Mouse (Mus musculus): ENCODE data around the gene Blnk. TPM values are rescaled to one million over a fixed set of nuclear protein-coding genes. Genes with fewer than 3 reads are reported as not detected.

Blnk gene
- polyA plus RNA-seq, 1 experiment from 2014 or later = 0.62 TPM

DNA sequence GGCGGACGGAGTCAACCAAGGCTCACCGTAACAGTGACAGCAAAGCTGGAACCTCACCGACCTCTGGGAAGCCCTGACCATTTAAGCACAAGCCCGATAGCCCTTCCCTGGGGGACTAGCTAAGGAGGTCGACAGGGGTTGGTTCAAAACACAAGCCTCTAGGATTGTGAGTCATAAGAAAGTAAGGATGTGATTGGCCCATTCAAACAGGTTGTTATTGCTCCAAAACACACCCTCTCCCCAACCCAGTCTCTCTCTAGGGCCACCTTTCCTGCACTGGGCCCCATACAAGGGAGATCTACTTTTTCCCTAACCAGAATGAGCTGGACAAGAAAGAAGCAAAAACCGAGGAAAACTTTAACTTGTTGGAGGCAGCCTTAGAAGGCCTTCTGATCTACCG is 59.0 kb downstream of the Blnk start:
- peaks cover 8% of the 10 kb centered on the region; the same call in 1 of the 2 replicates for H3K9me3 ChIP-seq (replicated peaks)
- no peak overlapping the region for H3K4me2 ChIP-seq (replicated peaks)
- WGBS = 35% methylated on average over 8 of the region's 8 CpGs
- no peak overlapping the region for H3K9ac ChIP-seq
- H3K4me1 ChIP-seq = no peaks in the 10 kb centered on the region; the same call in 1 of the 2 replicates
- H3K36me3 ChIP-seq = no peaks in the 10 kb centered on the region
- no peaks in the 10 kb centered on the region for H3K27me3 ChIP-seq
- no peak overlapping the region for H3K27ac ChIP-seq
- no peak overlapping the region for H3K4me3 ChIP-seq
- no peak for ATAC-seq (ENCODE audit: low FRiP score)

DNA sequence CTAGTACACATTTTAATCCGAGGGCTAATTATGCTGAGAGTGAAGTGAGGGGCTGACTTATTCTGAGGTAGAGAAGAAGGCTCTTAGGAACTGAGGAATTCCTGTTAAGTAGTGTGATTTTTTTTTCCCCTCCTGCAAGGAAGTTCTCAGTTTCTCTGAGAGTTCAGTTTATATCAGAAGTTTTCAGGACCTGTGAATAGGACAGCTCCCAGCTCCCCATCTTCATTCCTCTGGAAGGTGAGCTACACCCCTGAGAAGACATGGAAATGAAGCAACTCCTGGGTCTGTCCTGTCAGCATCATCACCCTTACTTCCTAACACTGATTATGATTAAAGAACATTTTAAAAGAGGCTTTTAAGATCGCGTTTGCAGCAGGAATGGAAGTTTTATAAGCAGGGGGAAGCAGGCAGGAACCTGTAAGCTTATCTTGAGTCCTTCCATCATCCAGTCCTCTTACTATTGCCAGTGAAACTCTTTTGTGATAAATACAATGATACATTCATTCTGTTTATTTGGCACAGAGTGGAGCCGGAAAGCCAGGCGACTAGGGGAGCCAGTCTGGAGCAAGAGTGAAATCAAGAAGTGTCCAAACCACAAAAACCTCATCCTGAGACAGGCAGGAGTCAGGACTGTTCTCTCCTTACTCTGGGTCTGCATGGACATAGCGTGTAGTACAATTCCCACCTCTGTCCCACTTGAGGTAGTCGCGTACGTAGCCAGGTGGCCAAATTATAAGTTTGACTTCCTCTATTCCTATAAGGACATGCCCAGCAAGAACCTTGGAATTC is 62.6 kb downstream of the Blnk start:
- no peaks in the 10 kb centered on the region; the same call in 1 of the 2 replicates for H3K4me1 ChIP-seq
- H3K36me3 ChIP-seq = no peaks in the 10 kb centered on the region
- WGBS = 73% methylated on average over 9 of the region's 9 CpGs
- no peak overlapping the region for H3K27ac ChIP-seq
- ATAC-seq (ENCODE audit: low FRiP score) = no peak
- H3K4me3 ChIP-seq = no peak overlapping the region
- H3K4me2 ChIP-seq (replicated peaks) = no peak overlapping the region
- no peak overlapping the region for H3K9ac ChIP-seq
- no peaks in the 10 kb centered on the region for H3K27me3 ChIP-seq
- H3K9me3 ChIP-seq (replicated peaks) = no peaks in the 10 kb centered on the region

DNA sequence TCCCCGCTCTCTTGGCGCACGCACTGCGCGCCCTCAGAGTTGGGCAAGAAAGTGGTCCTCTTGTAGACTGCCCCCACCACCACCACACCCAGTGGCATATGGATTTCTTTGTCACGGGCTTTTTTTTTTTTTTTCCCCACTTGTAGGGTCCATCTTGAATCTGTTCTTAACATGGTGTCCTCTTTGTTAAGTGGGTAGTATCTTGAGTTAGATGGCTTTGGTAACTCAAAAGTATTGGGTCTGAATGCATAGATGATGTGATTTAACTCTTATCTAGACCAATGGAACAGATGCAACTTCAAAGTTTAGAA is 99.0 kb downstream of the Blnk start:
- no peak for ATAC-seq (ENCODE audit: low FRiP score)
- 3% methylated on average over 6 of the region's 6 CpGs for WGBS

DNA sequence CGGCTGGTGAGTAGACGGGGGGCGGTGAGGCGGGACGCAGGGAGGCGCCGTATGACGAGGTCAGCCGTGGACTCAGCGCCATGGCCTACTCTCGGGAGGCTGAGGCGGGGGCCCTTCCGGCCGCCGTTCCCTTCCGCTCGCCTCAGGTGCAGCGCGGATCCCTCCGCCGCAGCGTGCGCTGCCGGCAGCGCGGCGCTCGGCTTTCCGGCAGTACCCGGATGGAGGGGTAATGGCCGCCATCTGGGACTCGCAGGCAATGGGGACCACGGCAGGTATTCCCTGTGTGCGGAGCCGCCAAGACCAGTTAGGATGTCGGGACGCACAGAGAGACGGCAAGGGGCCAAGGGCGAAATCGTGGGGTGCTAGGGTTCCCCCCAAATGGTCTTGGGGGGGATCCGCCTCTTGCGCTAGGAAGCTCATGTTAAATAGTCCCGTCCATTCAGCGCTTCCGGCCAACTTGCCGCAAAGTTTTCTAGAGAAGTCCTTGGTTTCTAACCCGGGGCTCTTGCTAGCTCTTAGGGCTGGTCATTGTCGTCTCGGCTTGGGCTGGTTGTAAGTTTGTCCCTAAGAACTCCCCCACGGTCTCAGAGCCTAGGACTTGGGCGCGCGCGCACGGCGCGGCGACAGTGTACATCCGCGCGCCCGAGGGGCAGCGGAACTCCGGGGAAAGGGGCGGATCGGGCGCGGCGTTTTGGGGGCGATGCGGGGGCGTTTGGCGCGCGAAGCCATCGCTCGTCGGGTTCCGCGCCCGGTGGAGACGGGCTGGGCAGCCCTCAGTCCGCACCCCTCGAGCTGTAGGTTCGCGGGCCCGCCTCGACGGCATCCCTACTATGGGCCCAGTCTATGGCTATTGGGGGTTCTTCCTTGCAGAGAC is 99.6 kb downstream of the Blnk start, which contains the start of gene Zfp518a:
Zfp518a (plus strand) TSS at position 187 of the 874 bp plus-strand sequence.
- peak; percentile 89 for ATAC-seq (ENCODE audit: low FRiP score)
- Histone ChIP-seq H3K4me3 (peak within 1 kb of the TSS; percentile 72), H3K4me2 (replicated peaks) (peak within 1 kb of the TSS; percentile 64), H3K27me3 (peaks cover 26% of the 10 kb centered on the region), H3K9ac (peak within 1 kb of the TSS; percentile 63), H3K27ac (peak within 1 kb of the TSS; percentile 88), H3K36me3 (no peaks in the 10 kb centered on the region), H3K4me1 (0 out of 2 replicates have a peak, but pooled peaks cover 2% of the 10 kb centered on the region), H3K9me3 (replicated peaks) (0 out of 2 replicates have a peak, but pooled peaks cover 4% of the 10 kb centered on the region)
- under 1% methylated on average over 88 of the region's 89 CpGs for WGBS

More for the DNA sequence above, 99.0 kb downstream of the Blnk start:
- Histone ChIP-seq H3K9me3 (replicated peaks) (0 out of 2 replicates have a peak, but pooled peaks cover 4% of the 10 kb centered on the region), H3K36me3 (no peaks in the 10 kb centered on the region), H3K4me1 (0 out of 2 replicates have a peak, but pooled peaks cover 2% of the 10 kb centered on the region), H3K4me3 (peak overlapping the region; percentile 72), H3K27me3 (peaks cover 22% of the 10 kb centered on the region), H3K27ac (peak overlapping the region; percentile 88), H3K4me2 (replicated peaks) (peak overlapping the region; percentile 64), H3K9ac (peak overlapping the region; percentile 63)

DNA sequence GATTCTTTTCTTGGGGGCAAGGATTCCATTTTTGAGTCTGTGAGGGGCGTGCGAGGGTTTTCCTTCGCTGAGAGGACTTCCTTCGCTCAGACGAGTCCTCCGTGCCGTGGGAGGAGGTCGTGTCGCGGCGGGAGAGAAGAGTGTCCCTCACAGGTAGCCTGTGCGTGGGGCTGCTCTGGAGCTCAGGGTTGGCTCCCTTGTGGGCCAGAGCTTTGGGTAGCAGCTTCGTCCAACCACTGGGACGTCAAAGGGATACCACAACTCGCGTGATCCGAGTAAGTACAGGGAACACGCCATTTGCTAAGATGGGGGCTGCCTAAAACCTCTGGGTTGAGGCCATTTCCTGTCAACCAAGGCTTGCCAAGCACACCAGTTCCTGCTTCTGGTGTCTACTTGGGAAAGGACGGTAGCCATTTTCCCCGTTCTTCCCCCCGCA is 100.2 kb downstream of the Blnk start:
- 0 out of 2 replicates have a peak, but pooled peaks cover 4% of the 10 kb centered on the region for H3K9me3 ChIP-seq (replicated peaks)
- peak overlapping the region; percentile 72 for H3K4me3 ChIP-seq
- H3K9ac ChIP-seq = peak overlapping the region; percentile 63; the same call in 1 of the 2 replicates
- 0 out of 2 replicates have a peak, but pooled peaks cover 2% of the 10 kb centered on the region for H3K4me1 ChIP-seq
- 51% methylated on average over 21 of the region's 21 CpGs for whole genome bisulfite sequencing
- ATAC-seq (ENCODE audit: low FRiP score) = no peak; the same call in 1 of the 2 replicates
- H3K4me2 ChIP-seq (replicated peaks) = peak overlapping the region; percentile 64
- H3K36me3 ChIP-seq = no peaks in the 10 kb centered on the region
- H3K27me3 ChIP-seq = peaks cover 30% of the 10 kb centered on the region
- H3K27ac ChIP-seq = peak overlapping the region; percentile 88

DNA sequence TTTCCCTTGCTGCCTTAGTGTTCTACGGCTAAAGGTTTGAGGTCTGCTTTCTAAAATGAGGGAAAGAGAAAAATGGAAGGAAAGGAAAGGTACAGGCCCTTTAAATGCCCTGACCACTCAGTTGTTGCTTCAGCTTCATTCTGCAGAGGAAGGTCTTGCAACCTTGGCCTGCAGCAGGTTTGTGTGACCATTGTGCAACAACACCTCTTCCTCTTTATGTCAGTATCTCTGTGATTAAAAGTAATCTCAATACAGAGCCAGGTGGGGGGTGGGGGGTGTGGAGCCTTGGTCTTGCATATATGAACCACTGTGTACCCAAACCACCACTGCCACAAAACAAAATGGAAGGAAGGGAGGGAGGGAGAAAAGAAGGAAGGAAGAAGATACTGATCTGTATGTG is 105.4 kb downstream of the Blnk start:
- WGBS = 88% methylated on average over 1 of the region's 1 CpGs
- Histone ChIP-seq H3K9ac (no peak overlapping the region), H3K4me2 (replicated peaks) (no peak overlapping the region), H3K4me3 (no peak overlapping the region), H3K36me3 (no peaks in the 10 kb centered on the region), H3K9me3 (replicated peaks) (0 out of 2 replicates have a peak, but pooled peaks cover 2% of the 10 kb centered on the region), H3K27ac (no peak overlapping the region), H3K4me1 (no peaks in the 10 kb centered on the region), H3K27me3 (peaks cover 64% of the 10 kb centered on the region)
- ATAC-seq (ENCODE audit: low FRiP score) = no peak

DNA sequence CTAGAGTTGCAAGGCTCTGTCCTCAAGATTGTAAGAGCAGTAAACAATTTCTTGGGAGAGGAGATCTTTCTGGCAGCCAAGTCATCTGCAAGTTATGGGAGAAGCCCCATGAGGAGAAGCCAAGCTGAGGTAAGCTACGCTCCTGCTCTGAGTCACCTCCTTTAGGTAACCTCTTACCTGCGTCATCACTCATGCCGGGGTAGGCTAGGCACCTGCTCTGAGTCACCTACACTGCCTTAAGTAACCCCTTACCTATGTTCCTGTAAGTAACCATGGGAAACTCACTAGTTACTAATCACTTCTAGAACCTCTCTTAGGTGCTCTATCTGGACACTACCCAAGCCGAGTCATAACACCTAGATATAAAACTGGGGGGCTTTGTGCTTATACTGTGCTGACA is 112.6 kb downstream of the Blnk start:
- ATAC-seq (ENCODE audit: low FRiP score) = no peak
- Histone ChIP-seq H3K9ac (no peak overlapping the region), H3K36me3 (no peaks in the 10 kb centered on the region), H3K4me1 (no peaks in the 10 kb centered on the region), H3K27ac (no peak overlapping the region), H3K4me2 (replicated peaks) (no peak overlapping the region), H3K9me3 (replicated peaks) (no peaks in the 10 kb centered on the region), H3K27me3 (peaks cover 75% of the 10 kb centered on the region), H3K4me3 (no peak overlapping the region)
- WGBS = 93% methylated on average over 4 of the region's 4 CpGs

Small RNA genes lying within 50 kb of the gene (microRNA-seq; reads per million reads assigned to microRNA genes)
- not detected for gene Mir8092

Other genes starting within 250 kb of the Blnk start
- gene Cc2d2b, start 245.8 kb downstream of the Blnk start, polyA plus RNA-seq (2016; fragmentation: Nextera tagmentation; extraction: Ambion mirVana) = 0.25 TPM in 1 of 2 replicates, not detected in the other
- gene Ccnj, start 163.3 kb downstream of the Blnk start, polyA plus RNA-seq (2016; fragmentation: Nextera tagmentation; extraction: Ambion mirVana) = 27.8 and 29.3 TPM in 2 replicates
- gene Zfp518a, start 99.8 kb downstream of the Blnk start, polyA plus RNA-seq (2016; fragmentation: Nextera tagmentation; extraction: Ambion mirVana) = 12.2 and 13.2 TPM in 2 replicates
- gene Dntt, start 34.7 kb upstream of the Blnk start, polyA plus RNA-seq (2016; fragmentation: Nextera tagmentation; extraction: Ambion mirVana) = 0.14 TPM in 1 of 2 replicates, not detected in the other
- gene Opalin, start 82.6 kb upstream of the Blnk start, polyA plus RNA-seq (2016; fragmentation: Nextera tagmentation; extraction: Ambion mirVana) = not detected in 2 replicates
- gene Tll2, start 212.3 kb upstream of the Blnk start, polyA plus RNA-seq (2016; fragmentation: Nextera tagmentation; extraction: Ambion mirVana) = 0.66 and 0.93 TPM in 2 replicates